Mouse (Mus musculus) neural tube, embryonic 15.5 days (tissue): ENCODE data around the gene Arrdc2. TPM values are rescaled to one million over a fixed set of nuclear protein-coding genes. Genes with fewer than 3 reads are reported as not detected.
"Not testable (repeated sequence)": the region's sequence is repeated elsewhere in the genome, so short reads cannot be mapped to it uniquely, and the experiment has no call there.

Source experiments
- ATAC-seq: fragments of 200-750 bp; cut with Nextera tagmentation; 2 replicates; pipeline ENCODE4 v1.8.0; 2017; ENCODE audit warnings: mild to moderate bottlenecking, moderate TSS enrichment, moderate library complexity; ENCODE audit not compliant: low FRiP score
- H3K27ac ChIP-seq: fragments of 300-500 bp; sonication (generic); replicated peaks from 2 replicates; pipeline ENCODE4 v1.5.1; 2015; ENCODE audit warnings: mild to moderate bottlenecking, inconsistent platforms
- H3K27me3 ChIP-seq: fragments of 300-500 bp; sonication (generic); replicated peaks from 2 replicates; pipeline ENCODE4 v1.6.1; 2015; ENCODE audit warnings: inconsistent platforms
- H3K36me3 ChIP-seq: fragments of 300-500 bp; sonication (generic); 2 replicates; pipeline ENCODE4 v1.6.1; 2015; ENCODE audit warnings: inconsistent platforms
- H3K4me1 ChIP-seq: fragments of 300-500 bp; sonication (generic); 2 replicates; pipeline ENCODE4 v1.6.1; 2015; ENCODE audit warnings: inconsistent platforms
- H3K4me2 ChIP-seq: fragments of 300-500 bp; sonication (generic); 2 replicates; pipeline ENCODE4 v1.6.1; 2015; ENCODE audit warnings: inconsistent platforms, mild to moderate bottlenecking, moderate library complexity
- H3K4me3 ChIP-seq: fragments of 300-500 bp; sonication (generic); replicated peaks from 2 replicates; pipeline ENCODE4 v1.5.1; 2015; ENCODE audit warnings: mild to moderate bottlenecking, inconsistent platforms
- H3K9ac ChIP-seq: fragments of 300-500 bp; sonication (generic); replicated peaks from 2 replicates; pipeline ENCODE4 v1.6.1; 2015; ENCODE audit warnings: mild to moderate bottlenecking, inconsistent platforms
- H3K9me3 ChIP-seq: fragments of 300-500 bp; sonication (generic); replicated peaks from 2 replicates; pipeline ENCODE4 v1.6.1; 2016; ENCODE audit warnings: inconsistent platforms
- WGBS: fragments of 180-500 bp; shearing (Covaris S2); methylation state at CpG from one replicate; pipeline ENCODE4 v1.1.7; 2015; ENCODE audit warnings: mixed read lengths; 5-methylcytosine and 5-hydroxymethylcytosine counted together
- polyA plus RNA-seq: library from polyadenylated mRNA; unstranded; fragments of >200 nt; fragmentation: Nextera tagmentation; extraction: Ambion mirVana; gene quantifications from 2 replicates; pipeline ENCODE4 v1.2.1, GENCODE M21; 2015

Arrdc2 gene
- polyA plus RNA-seq, 1 experiment from 2014 or later, result 7.8 TPM

DNA sequence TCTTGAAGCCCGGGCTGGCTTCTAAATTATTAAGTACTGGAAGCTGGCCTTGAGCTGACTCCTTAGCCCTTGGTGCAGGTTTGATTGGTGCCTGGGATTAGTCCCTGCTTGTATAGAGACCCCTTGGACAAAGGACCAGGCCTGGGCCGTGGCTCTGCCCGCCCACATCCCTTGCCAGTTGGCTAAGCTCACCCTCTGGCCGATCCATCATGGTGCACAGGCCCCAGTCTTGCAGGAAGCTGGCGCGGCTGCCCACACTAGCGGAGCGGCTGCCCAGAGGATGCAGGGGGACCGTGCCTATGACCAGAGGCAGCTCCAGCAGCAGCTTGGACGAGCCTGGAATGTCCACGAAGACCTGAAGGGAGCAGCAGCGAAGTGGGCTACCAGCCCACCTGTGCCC lies 2.9 kb downstream of the Arrdc2 start:
- 91% methylated on average over 12 of the region's 12 CpGs for WGBS
- H3K4me1 ChIP-seq, result peaks cover 29% of the 10 kb centered on the region
- H3K9me3 ChIP-seq, result no peaks in the 10 kb centered on the region
- H3K9ac ChIP-seq, result no peak overlapping the region
- no peak overlapping the region for H3K4me2 ChIP-seq
- no peak for ATAC-seq
- no peak overlapping the region for H3K4me3 ChIP-seq
- no peaks in the 10 kb centered on the region for H3K36me3 ChIP-seq
- no peak overlapping the region for H3K27ac ChIP-seq
- H3K27me3 ChIP-seq, result no peaks in the 10 kb centered on the region

DNA sequence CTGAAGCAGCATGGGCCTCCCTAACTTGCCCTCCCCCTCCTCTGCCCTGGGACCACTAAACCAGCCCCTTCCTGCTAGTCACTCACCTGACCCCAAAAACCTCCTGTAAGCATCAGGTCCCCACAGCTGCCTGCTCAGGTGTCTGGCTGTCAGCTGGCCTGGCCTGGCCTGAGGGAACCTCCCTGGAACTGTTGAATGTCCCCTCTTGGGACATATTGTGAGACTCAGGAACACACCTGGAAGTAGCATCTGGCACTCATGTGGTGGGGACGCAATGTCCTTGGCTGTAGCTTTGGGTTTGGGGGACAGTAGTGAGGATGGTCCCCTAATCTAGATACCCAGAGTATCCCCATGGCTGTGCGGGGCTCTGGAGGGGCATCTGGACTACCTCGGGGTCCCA lies 5.4 kb downstream of the Arrdc2 start:
- WGBS, result 94% methylated on average over 3 of the region's 3 CpGs
- Histone ChIP-seq H3K4me3 (no peak overlapping the region), H3K27me3 (no peaks in the 10 kb centered on the region), H3K9ac (no peak overlapping the region), H3K36me3 (no peaks in the 10 kb centered on the region), H3K4me1 (peaks cover 13% of the 10 kb centered on the region), H3K9me3 (no peaks in the 10 kb centered on the region), H3K27ac (no peak overlapping the region), H3K4me2 (no peak overlapping the region)
- ATAC-seq, result no peak

GRCm38 (mm10) chr8:70833520-70833919 lies 6.0 kb downstream of the Arrdc2 start:
- Histone ChIP-seq H3K9ac (no peak overlapping the region), H3K4me1 (peaks cover 10% of the 10 kb centered on the region), H3K27ac (no peak overlapping the region), H3K36me3 (no peaks in the 10 kb centered on the region), H3K9me3 (no peaks in the 10 kb centered on the region), H3K27me3 (no peaks in the 10 kb centered on the region), H3K4me3 (no peak overlapping the region), H3K4me2 (no peak overlapping the region)
- WGBS, result 47% methylated on average over 15 of the region's 15 CpGs
- ATAC-seq, result no peak

DNA sequence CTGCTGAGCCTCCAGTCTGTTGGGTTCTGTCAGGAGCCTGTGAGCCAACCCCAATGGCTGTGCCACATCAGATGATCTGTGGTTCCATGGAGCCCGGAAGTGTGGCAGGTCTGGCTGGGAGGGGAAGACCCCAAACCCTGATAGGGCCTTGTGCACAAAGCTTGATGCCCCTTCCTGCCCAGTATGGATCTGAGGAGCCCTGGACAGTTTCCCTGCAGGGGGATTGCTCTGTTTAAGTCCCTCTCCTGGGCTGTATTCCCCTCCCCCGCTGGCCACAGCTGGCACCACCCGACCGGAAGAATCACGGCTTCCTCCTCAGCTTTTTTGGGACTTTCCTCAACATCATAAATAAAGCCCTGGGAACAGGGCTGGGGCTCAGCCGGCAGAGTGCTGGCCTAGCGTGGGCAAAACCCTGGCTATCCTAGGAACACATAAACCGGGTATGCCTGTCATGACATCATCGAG lies 6.5 kb downstream of the Arrdc2 start:
- Histone ChIP-seq H3K27ac (no peak overlapping the region), H3K4me2 (no peak overlapping the region), H3K4me3 (no peak overlapping the region), H3K4me1 (peaks cover 7% of the 10 kb centered on the region; the same call in 1 of the 2 replicates), H3K9ac (no peak overlapping the region), H3K36me3 (no peaks in the 10 kb centered on the region), H3K27me3 (no peaks in the 10 kb centered on the region), H3K9me3 (no peaks in the 10 kb centered on the region)
- WGBS, result 38% methylated on average over 9 of the region's 9 CpGs
- ATAC-seq, result no peak; the same call in 1 of the 2 replicates

DNA sequence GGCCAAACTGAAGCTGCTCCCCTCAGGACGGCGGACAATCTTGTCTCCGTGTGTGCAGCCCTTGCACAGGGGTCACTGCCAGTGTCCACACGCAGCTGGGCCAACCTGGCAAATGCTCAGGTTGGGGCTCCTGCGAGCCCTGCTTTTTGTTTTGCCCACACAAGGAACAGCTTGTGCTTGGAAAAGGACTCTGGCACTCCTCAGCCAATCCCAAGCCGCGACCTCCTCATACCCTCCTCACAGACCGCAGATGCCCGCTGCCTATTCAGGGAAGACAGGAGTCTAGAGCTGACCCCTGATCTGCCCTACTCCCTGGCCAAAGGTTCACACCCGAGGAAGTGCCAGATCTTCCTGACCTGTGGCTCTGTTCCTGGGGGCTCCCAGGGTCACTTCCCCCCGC lies 7.1 kb downstream of the Arrdc2 start:
- no peak overlapping the region for H3K4me3 ChIP-seq
- WGBS, result 69% methylated on average over 11 of the region's 11 CpGs
- H3K9me3 ChIP-seq, result no peaks in the 10 kb centered on the region
- no peak for ATAC-seq
- no peak overlapping the region for H3K4me2 ChIP-seq
- H3K9ac ChIP-seq, result no peak overlapping the region
- no peaks in the 10 kb centered on the region for H3K36me3 ChIP-seq
- H3K4me1 ChIP-seq, result 0 out of 2 replicates have a peak, but pooled peaks cover 7% of the 10 kb centered on the region
- no peak overlapping the region for H3K27ac ChIP-seq
- no peaks in the 10 kb centered on the region for H3K27me3 ChIP-seq

DNA sequence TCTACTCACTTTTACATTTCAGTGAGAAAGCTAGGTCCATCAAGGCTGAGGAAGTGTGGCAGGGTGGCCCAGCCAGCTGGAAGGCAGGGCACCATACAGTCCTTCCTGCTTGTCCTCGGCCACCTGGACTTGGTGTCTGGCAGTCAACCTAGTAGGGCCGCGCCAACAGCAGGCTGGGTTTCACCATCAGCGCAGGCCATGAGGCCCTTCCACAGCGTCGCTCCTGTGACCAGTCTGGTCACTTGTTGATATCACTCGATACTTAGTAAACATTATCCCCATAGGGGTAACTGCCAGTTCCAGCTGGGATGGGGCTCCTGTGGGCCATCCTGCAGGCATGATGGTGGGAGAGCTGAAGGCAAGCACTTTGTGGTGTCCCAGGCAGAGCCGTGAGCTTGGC lies 8.0 kb downstream of the Arrdc2 start:
- no peak for ATAC-seq
- Histone ChIP-seq H3K4me3 (no peak overlapping the region), H3K9ac (no peak overlapping the region), H3K27me3 (no peaks in the 10 kb centered on the region), H3K4me2 (no peak overlapping the region), H3K36me3 (no peaks in the 10 kb centered on the region), H3K4me1 (0 out of 2 replicates have a peak, but pooled peaks cover 7% of the 10 kb centered on the region), H3K27ac (no peak overlapping the region), H3K9me3 (no peaks in the 10 kb centered on the region)
- WGBS, result 87% methylated on average over 8 of the region's 8 CpGs

- 86% methylated on average over 1 of the region's 1 CpGs for WGBS
These were observed 11.7 kb downstream of the Arrdc2 start for GRCm38 (mm10) chr8:70827796-70828195.

GRCm38 (mm10) chr8:70827010-70827409 lies 12.5 kb downstream of the Arrdc2 start:
- no peak overlapping the region for H3K27ac ChIP-seq
- no peaks in the 10 kb centered on the region for H3K36me3 ChIP-seq
- no peak overlapping the region for H3K9ac ChIP-seq
- WGBS, result 93% methylated on average over 2 of the region's 2 CpGs
- no peak for ATAC-seq
- H3K4me1 ChIP-seq, result no peaks in the 10 kb centered on the region
- no peak overlapping the region for H3K4me2 ChIP-seq
- H3K4me3 ChIP-seq, result no peak overlapping the region
- no peaks in the 10 kb centered on the region for H3K9me3 ChIP-seq
- peaks cover 3% of the 10 kb centered on the region; the same call in 1 of the 2 replicates for H3K27me3 ChIP-seq

More at GRCm38 (mm10) chr8:70827796-70828195, 11.7 kb downstream of the Arrdc2 start:
- H3K27me3 ChIP-seq, result peaks cover 3% of the 10 kb centered on the region; the same call in 1 of the 2 replicates
- H3K4me1 ChIP-seq, result no peaks in the 10 kb centered on the region
- no peaks in the 10 kb centered on the region for H3K9me3 ChIP-seq
- no peak overlapping the region for H3K27ac ChIP-seq
- no peak overlapping the region for H3K9ac ChIP-seq
- no peak overlapping the region for H3K4me3 ChIP-seq
- ATAC-seq, result no peak
- H3K36me3 ChIP-seq, result no peaks in the 10 kb centered on the region
- H3K4me2 ChIP-seq, result no peak overlapping the region

- H3K4me3 ChIP-seq, result no peak overlapping the region
- no peak overlapping the region for H3K27ac ChIP-seq
- no peak overlapping the region for H3K4me2 ChIP-seq
- H3K9me3 ChIP-seq, result no peaks in the 10 kb centered on the region
- H3K36me3 ChIP-seq, result no peaks in the 10 kb centered on the region
- H3K4me1 ChIP-seq, result no peaks in the 10 kb centered on the region
- no peak overlapping the region for H3K9ac ChIP-seq
- 86% methylated on average over 8 of the region's 8 CpGs for WGBS
- peaks cover 8% of the 10 kb centered on the region for H3K27me3 ChIP-seq
- no peak for ATAC-seq
These were observed 13.7 kb downstream of the Arrdc2 start for GRCm38 (mm10) chr8:70825816-70826215.

GRCm38 (mm10) chr8:70823802-70824201 lies 15.7 kb downstream of the Arrdc2 start:
- WGBS, result 88% methylated on average over 7 of the region's 7 CpGs
- Histone ChIP-seq H3K36me3 (no peaks in the 10 kb centered on the region), H3K4me3 (no peak overlapping the region), H3K4me2 (no peak overlapping the region), H3K27me3 (peaks cover 25% of the 10 kb centered on the region), H3K9me3 (no peaks in the 10 kb centered on the region), H3K9ac (no peak overlapping the region), H3K27ac (no peak overlapping the region), H3K4me1 (no peaks in the 10 kb centered on the region)
- no peak for ATAC-seq

- not testable (repeated sequence) for ATAC-seq, H3K36me3 ChIP-seq, H3K4me2 ChIP-seq, H3K27ac ChIP-seq, H3K9me3 ChIP-seq, H3K9ac ChIP-seq, H3K4me1 ChIP-seq, H3K4me3 ChIP-seq
- 86% methylated on average over 3 of the region's 3 CpGs for WGBS
- H3K27me3 ChIP-seq, result peaks cover 27% of the 10 kb centered on the region
These were observed 16.9 kb downstream of the Arrdc2 start for GRCm38 (mm10) chr8:70822594-70822993.

DNA sequence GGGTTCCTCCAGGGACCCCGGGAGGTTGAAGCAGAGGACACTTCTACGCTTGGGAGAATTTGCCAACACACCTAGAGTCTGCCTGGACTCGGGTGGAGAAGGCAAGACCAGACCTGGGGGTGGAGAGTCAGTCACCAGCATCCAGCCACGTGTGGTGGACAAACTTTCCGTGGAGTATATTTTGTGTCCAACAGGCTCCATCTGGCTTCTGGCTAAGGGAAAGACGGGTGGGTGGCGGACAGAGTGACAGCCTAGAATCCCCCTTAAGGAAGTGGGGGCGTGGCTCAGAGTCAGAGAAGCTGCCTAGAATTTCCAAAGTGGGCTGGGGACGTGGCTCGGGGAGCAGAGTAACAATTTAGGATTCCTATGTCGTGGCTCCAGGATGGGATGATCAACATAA lies 17.5 kb downstream of the Arrdc2 start:
- Histone ChIP-seq H3K4me2 (no peak overlapping the region), H3K9me3 (no peaks in the 10 kb centered on the region), H3K27ac (no peak overlapping the region), H3K27me3 (peaks cover 30% of the 10 kb centered on the region), H3K9ac (no peak overlapping the region), H3K36me3 (no peaks in the 10 kb centered on the region), H3K4me1 (peaks cover 2% of the 10 kb centered on the region), H3K4me3 (no peak overlapping the region)
- 50% methylated on average over 11 of the region's 11 CpGs for WGBS
- ATAC-seq, result 0 out of 2 replicates have a peak, but pooled peaks have one; percentile 13
